Mouse (Mus musculus) G1E (cell line): Measurements from ENCODE around the gene Rtbdn.

Experiments
- CTCF ChIP-seq: IDR thresholded peaks from 2 replicates; pipeline ENCODE4 v1.5.1; 2012; ENCODE audit warnings: low read depth, low read length, inconsistent platforms, mixed read lengths
- GATA1 ChIP-seq: IDR thresholded peaks from 2 replicates; pipeline ENCODE4 v1.6.1; 2012; ENCODE audit warnings: borderline replicate concordance, low read length, inconsistent platforms, mixed read lengths
- GATA2 ChIP-seq: IDR thresholded peaks from 2 replicates; pipeline ENCODE4 v1.6.1; 2012; ENCODE audit warnings: low read depth, low read length, inconsistent platforms, borderline replicate concordance
- POLR2AphosphoS5 ChIP-seq: IDR thresholded peaks from 2 replicates; pipeline ENCODE4 v1.6.1; 2012; ENCODE audit warnings: low read depth, low read length, inconsistent platforms; ENCODE audit not compliant: insufficient replicate concordance
- TAL1 ChIP-seq: conservative IDR thresholded peaks from 2 replicates; pipeline ENCODE4 v1.6.1; 2012; ENCODE audit warnings: low read depth, low read length, inconsistent platforms, mixed read lengths

DNA sequence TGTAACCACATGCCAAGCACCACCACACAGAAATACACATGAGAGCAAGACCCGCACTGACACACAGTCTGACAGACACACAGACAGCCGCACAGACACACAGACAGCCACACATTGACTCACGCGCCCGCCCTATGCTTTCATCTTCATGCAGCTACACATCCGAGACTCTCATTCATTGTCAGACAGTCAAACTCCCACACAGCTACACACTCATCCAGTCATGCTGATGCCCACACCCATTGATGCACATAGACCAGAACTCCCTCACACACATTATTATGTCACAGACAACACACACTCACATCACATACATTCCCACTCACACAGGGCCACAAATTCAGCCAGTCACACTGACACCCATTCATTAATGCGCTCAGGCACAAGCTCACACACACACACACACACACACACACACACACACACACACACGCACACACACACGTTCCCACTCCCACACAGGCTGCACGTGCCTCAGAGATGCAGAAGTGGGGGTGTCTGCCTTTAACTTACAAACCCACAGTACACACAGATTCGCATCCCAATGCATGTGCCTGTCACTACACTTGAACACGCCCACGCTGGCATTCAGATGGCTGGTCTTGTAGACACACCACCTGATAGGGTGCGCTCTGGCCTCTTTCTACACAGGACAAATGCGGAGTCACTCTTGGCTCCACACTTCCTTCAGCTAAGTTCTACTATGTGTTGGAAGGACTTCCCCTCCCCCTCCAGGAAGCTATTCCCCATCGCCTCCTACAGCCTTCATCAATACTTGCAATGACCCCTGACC, 12.8 kb upstream of the Rtbdn start:
- TF ChIP-seq CTCF (no peak), TAL1 (no peak), GATA1 (no peak), POLR2AphosphoS5 (no peak), GATA2 (no peak)
